Mouse (Mus musculus) midbrain, embryonic 11.5 days (tissue): ENCODE measurements at regions not wholly inside any gene's neighbourhood (a gene's known extent, or its start where the extent isn't known, plus 50 kb on each side); places are given as distances from the start of the nearest gene placed in this dataset.

Experiments
- ATAC-seq: fragments of 200-750 bp; cut with Nextera tagmentation; 2 replicates; pipeline ENCODE4 v1.8.0; 2017; ENCODE audit warnings: moderate TSS enrichment, moderate library complexity; ENCODE audit not compliant: low FRiP score
- DNase-seq: peaks from one replicate; pipeline ENCODE4 v3.0.0; 2015; ENCODE audit warnings: low spot score; ENCODE audit errors: missing footprints
- H3K27ac ChIP-seq: fragments of 300-500 bp; sonication (generic); 2 replicates; pipeline ENCODE4 v1.5.1; 2014; ENCODE audit warnings: low read depth, low read length
- H3K27me3 ChIP-seq: fragments of 300-500 bp; sonication (generic); 2 replicates; pipeline ENCODE4 v1.6.1; 2014; ENCODE audit warnings: mild to moderate bottlenecking, low read length, moderate library complexity, mixed read lengths; ENCODE audit not compliant: control insufficient read depth, insufficient read depth
- H3K36me3 ChIP-seq: fragments of 300-500 bp; sonication (generic); 2 replicates; pipeline ENCODE4 v1.6.1; 2014; ENCODE audit warnings: mild to moderate bottlenecking, low read length, moderate library complexity, mixed read lengths; ENCODE audit not compliant: control insufficient read depth, insufficient read depth
- H3K4me1 ChIP-seq: fragments of 300-500 bp; sonication (generic); 2 replicates; pipeline ENCODE4 v1.6.1; 2014; ENCODE audit warnings: low read length; ENCODE audit not compliant: control insufficient read depth, insufficient read depth
- H3K4me2 ChIP-seq: fragments of 300-500 bp; sonication (generic); 2 replicates; pipeline ENCODE4 v1.6.1; 2014; ENCODE audit warnings: mild to moderate bottlenecking, moderate library complexity
- H3K4me3 ChIP-seq: fragments of 300-500 bp; sonication (generic); 2 replicates; pipeline ENCODE4 v1.5.1; 2014; ENCODE audit warnings: low read depth, low read length
- H3K9ac ChIP-seq: fragments of 300-500 bp; sonication (generic); 2 replicates; pipeline ENCODE4 v1.6.1; 2014; ENCODE audit warnings: low read length
- H3K9me3 ChIP-seq: fragments of 300-500 bp; sonication (generic); 2 replicates; pipeline ENCODE4 v1.6.1; 2016; ENCODE audit warnings: low read length; ENCODE audit not compliant: control insufficient read depth
- WGBS: fragments of 180-500 bp; shearing (Covaris S2); extraction: QIAGEN DNeasy Blood & Tissue Kit; methylation state at CpG from one replicate; pipeline ENCODE4 v1.1.7; 2014; 5-methylcytosine and 5-hydroxymethylcytosine counted together

DNA sequence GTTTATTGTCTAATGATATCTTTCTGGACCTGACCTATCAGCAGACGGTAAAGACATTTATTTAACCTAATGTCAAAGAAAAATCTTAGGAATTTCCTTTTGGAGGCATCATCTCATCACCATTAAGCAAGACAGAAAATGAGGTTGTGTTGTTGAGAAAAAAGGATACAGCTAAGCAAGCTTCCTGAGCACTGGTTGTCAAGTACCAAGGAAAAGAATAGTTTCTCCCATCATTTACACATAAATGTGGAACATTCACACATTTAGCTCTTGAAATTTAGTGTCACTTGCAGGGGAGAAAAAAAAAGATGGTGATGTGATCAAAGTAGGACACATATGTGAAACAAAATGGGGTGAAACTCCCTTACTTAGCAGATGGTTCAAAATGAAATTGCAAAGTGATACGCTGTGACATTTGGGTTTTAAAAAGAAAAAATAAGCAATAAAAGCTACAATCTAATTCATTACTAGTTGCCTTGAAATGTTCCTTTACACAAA is 157.7 kb upstream of the 1700009N14Rik start:
- Histone ChIP-seq H3K4me2 (no peak overlapping the region), H3K4me1 (no peaks in the 10 kb centered on the region), H3K9me3 (no peaks in the 10 kb centered on the region), H3K36me3 (no peaks in the 10 kb centered on the region), H3K27me3 (no peaks in the 10 kb centered on the region), H3K9ac (no peak overlapping the region), H3K27ac (no peak overlapping the region), H3K4me3 (no peak overlapping the region)
- WGBS: 85% methylated on average over 2 of the region's 2 CpGs
- no peak for DNase-seq
- no peak for ATAC-seq

DNA sequence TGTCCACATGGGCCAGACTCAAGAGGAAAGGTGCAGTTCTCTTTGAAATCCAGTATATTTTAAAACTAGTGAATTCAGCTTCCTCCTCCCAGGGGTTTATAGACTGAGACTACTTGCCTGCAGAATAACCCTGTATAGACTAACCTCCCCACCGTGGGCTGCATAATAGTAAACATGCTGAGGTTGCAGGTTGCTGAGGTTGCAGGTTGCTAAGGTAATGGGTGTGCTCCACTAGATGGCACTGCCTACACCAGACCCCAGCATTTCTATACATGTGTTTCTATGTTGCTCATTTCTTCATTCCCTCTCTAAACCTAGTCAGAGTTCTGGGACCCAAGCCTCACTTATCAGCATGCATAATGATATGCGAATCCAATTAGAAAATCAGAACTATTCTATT is 140.0 kb upstream of the 1700009N14Rik start:
- H3K27me3 ChIP-seq: no peaks in the 10 kb centered on the region
- H3K27ac ChIP-seq: no peak overlapping the region
- WGBS: 48% methylated on average over 2 of the region's 2 CpGs
- H3K4me3 ChIP-seq: no peak overlapping the region
- H3K4me1 ChIP-seq: no peaks in the 10 kb centered on the region
- no peak for DNase-seq
- ATAC-seq: no peak
- H3K9me3 ChIP-seq: no peaks in the 10 kb centered on the region
- H3K4me2 ChIP-seq: no peak overlapping the region
- no peak overlapping the region for H3K9ac ChIP-seq
- no peaks in the 10 kb centered on the region for H3K36me3 ChIP-seq

DNA sequence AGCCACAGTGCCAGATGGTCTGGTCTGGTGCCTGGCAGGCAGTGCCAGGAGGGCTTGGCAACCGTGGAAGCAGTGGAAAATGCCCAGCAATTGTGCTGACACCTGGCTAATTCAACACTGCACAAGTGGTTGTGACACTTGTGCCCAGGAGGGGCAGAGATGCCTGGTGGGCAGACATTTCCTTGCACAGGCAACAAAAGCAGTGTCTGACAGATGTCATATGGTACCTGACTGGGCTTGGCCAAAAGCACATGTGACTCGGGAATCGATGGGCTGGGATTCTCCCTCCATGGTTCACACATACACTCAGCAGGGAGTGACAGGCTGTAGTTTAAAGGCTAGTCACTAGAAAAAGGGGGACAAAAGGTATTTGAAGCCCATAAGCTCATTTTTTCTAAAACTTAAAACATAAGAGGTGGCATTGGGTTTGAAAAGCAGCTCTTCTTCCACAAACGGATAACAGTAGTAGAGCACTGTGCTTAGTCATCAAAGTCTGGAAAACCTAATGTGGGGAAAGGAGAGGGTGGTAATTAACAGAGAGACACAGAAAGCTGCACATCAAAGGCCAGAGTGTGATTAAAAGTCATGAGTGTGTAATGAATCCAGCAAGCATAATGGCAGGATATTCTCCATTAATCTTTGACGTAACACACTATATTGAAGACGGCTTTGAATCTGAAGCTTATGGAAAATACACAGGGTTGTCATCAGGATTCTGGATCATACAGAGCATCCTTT is 105.5 kb upstream of the 1700009N14Rik start:
- no peak overlapping the region for H3K4me2 ChIP-seq
- no peaks in the 10 kb centered on the region for H3K27me3 ChIP-seq
- no peaks in the 10 kb centered on the region for H3K36me3 ChIP-seq
- DNase-seq: peak; percentile 84
- H3K4me3 ChIP-seq: no peak overlapping the region
- H3K9ac ChIP-seq: no peak overlapping the region
- ATAC-seq: peak; percentile 83
- 53% methylated on average over 6 of the region's 6 CpGs for WGBS
- H3K27ac ChIP-seq: no peak overlapping the region; the same call in 1 of the 2 replicates
- no peaks in the 10 kb centered on the region for H3K9me3 ChIP-seq
- peaks cover 4% of the 10 kb centered on the region; the same call in 1 of the 2 replicates for H3K4me1 ChIP-seq

DNA sequence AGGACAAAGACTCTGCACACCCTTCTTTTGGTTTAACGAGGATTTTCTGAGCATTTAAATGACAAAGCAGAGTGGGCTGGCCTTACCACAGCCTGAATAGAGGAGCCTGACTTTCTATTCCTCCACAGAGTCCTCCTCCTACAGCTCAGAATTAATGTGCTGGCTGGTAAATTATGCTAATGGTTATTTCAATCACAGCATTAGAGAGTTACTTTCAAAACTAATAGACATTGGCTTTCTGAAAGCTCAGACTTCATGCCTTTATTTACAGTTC is 105.0 kb upstream of the 1700009N14Rik start:
- H3K4me2 ChIP-seq: no peak overlapping the region
- DNase-seq: peak; percentile 84

DNA sequence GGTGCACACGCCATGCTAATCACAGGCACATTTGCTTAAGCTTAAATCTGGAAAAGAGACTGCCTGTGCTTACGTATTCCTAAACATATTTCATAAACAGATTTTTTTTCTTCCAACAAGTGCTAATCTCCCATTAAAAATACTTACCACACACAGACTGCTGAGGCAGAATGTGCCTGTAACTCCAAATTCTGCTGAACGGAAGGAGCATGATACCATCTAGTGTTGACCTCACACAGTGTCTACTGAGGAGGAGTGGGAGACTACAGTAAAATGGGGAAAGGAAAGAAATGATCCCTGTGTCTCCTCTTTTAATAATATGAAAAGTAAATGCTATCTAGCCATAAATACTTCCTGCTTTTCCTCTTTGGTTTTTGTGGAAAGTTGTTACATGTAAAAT is 81.9 kb upstream of the 1700009N14Rik start:
- DNase-seq: no peak
- H3K27me3 ChIP-seq: no peaks in the 10 kb centered on the region
- H3K4me3 ChIP-seq: no peak overlapping the region
- H3K4me2 ChIP-seq: no peak overlapping the region
- no peaks in the 10 kb centered on the region for H3K9me3 ChIP-seq
- H3K9ac ChIP-seq: no peak overlapping the region
- H3K27ac ChIP-seq: no peak overlapping the region
- H3K36me3 ChIP-seq: no peaks in the 10 kb centered on the region
- ATAC-seq: no peak
- H3K4me1 ChIP-seq: no peaks in the 10 kb centered on the region
- 85% methylated on average over 3 of the region's 3 CpGs for WGBS

More for the DNA sequence above, 105.0 kb upstream of the 1700009N14Rik start:
- H3K27ac ChIP-seq: no peak overlapping the region; the same call in 1 of the 2 replicates
- peaks cover 4% of the 10 kb centered on the region; the same call in 1 of the 2 replicates for H3K4me1 ChIP-seq
- H3K4me3 ChIP-seq: no peak overlapping the region
- H3K36me3 ChIP-seq: no peaks in the 10 kb centered on the region
- no peaks in the 10 kb centered on the region for H3K9me3 ChIP-seq
- 14% methylated on average over 1 of the region's 1 CpGs for WGBS
- ATAC-seq: peak; percentile 93
- H3K9ac ChIP-seq: no peak overlapping the region
- no peaks in the 10 kb centered on the region for H3K27me3 ChIP-seq

DNA sequence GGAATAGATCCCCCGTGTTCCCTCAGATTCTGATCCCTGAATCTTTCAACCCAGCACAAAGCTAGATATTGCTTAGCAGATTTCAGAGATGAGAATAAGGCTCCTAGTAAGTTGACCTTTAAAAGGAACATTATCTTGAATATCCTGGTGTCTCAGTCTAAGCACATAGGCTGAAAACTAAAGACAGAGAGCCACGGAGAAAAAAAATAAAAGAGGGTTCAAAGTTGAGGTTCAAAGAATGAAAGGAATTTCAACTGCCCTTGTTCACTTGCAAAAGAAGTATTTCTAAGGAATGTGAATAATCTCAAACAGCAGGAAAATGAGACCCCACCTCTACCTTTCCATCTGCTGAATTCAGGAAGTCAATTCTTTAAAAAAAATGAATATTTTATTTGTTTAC is 69.3 kb upstream of the 1700009N14Rik start:
- H3K9me3 ChIP-seq: no peaks in the 10 kb centered on the region
- no peak for DNase-seq
- H3K4me2 ChIP-seq: no peak overlapping the region
- no peak overlapping the region for H3K27ac ChIP-seq
- no peaks in the 10 kb centered on the region for H3K27me3 ChIP-seq
- no peak overlapping the region for H3K4me3 ChIP-seq
- H3K4me1 ChIP-seq: no peaks in the 10 kb centered on the region
- H3K36me3 ChIP-seq: no peaks in the 10 kb centered on the region
- H3K9ac ChIP-seq: no peak overlapping the region
- no peak for ATAC-seq
- 37% methylated on average over 2 of the region's 2 CpGs for WGBS

DNA sequence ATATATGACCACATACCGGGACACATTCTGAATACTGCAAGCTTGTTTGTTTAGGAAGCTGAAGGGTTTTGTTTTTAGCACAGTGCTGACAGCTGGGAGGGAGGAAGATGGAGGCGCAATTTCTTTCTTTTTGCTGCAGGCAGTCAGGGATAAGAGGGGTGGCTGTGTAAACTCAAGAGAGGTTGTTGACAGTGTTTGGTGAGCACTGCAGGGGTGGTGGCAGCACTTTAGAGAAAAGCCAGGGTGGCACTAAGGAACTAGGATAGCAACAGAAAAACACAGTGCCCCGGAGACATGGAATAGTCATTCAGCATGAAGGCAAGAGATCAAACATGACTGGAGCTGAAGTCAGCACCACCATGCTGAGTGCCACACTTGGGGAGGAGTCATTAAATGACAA is 51.9 kb upstream of the 1700009N14Rik start:
- no peak overlapping the region for H3K9ac ChIP-seq
- WGBS: 66% methylated on average over 3 of the region's 3 CpGs
- H3K9me3 ChIP-seq: 0 out of 2 replicates have a peak, but pooled peaks cover 2% of the 10 kb centered on the region
- ATAC-seq: no peak
- H3K4me1 ChIP-seq: no peaks in the 10 kb centered on the region
- no peaks in the 10 kb centered on the region for H3K36me3 ChIP-seq
- no peak overlapping the region for H3K27ac ChIP-seq
- no peak overlapping the region for H3K4me2 ChIP-seq
- no peaks in the 10 kb centered on the region for H3K27me3 ChIP-seq
- no peak overlapping the region for H3K4me3 ChIP-seq
- no peak for DNase-seq
